Mouse (Mus musculus) forebrain, embryonic 12.5 days (tissue): ENCODE measurements around the gene Ttc28. TPM values are rescaled to one million over a fixed set of nuclear protein-coding genes. Genes with fewer than 3 reads are reported as not detected.

ENCODE experiments used
- ATAC-seq: fragments of 200-750 bp; cut with Nextera tagmentation; 2 replicates; pipeline ENCODE4 v1.8.0; 2017; ENCODE audit warnings: moderate TSS enrichment; ENCODE audit not compliant: low FRiP score
- H3K27ac ChIP-seq: fragments of 300-500 bp; sonication (generic); 2 replicates; pipeline ENCODE4 v1.5.1; 2016; ENCODE audit warnings: mild to moderate bottlenecking
- H3K27me3 ChIP-seq: fragments of 300-500 bp; sonication (generic); 2 replicates; pipeline ENCODE4 v1.6.1; 2016; ENCODE audit warnings: mild to moderate bottlenecking
- H3K36me3 ChIP-seq: fragments of 300-500 bp; sonication (generic); replicated peaks from 2 replicates; pipeline ENCODE4 v1.6.1; 2016; ENCODE audit warnings: mild to moderate bottlenecking
- H3K4me1 ChIP-seq: fragments of 300-500 bp; sonication (generic); 2 replicates; pipeline ENCODE4 v1.6.1; 2016
- H3K4me2 ChIP-seq: fragments of 300-500 bp; sonication (generic); 2 replicates; pipeline ENCODE4 v1.6.1; 2016; ENCODE audit warnings: mild to moderate bottlenecking, moderate library complexity
- H3K4me3 ChIP-seq: fragments of 300-500 bp; sonication (generic); replicated peaks from 2 replicates; pipeline ENCODE4 v1.5.1; 2016; ENCODE audit warnings: mild to moderate bottlenecking
- H3K9ac ChIP-seq: fragments of 300-500 bp; sonication (generic); 2 replicates; pipeline ENCODE4 v1.6.1; 2016; ENCODE audit warnings: mild to moderate bottlenecking
- H3K9me3 ChIP-seq: fragments of 300-500 bp; sonication (generic); 2 replicates; pipeline ENCODE4 v1.6.1; 2016
- WGBS: fragments of 180-500 bp; shearing (Covaris S2); methylation state at CpG from one replicate; pipeline ENCODE4 v1.1.7; 2016; 5-methylcytosine and 5-hydroxymethylcytosine counted together
- polyA plus RNA-seq: library from polyadenylated mRNA; unstranded; fragments of >200 nt; fragmentation: Nextera tagmentation; extraction: Ambion mirVana; gene quantifications from 2 replicates; pipeline ENCODE4 v1.2.1, GENCODE M21; 2016

Gene Ttc28
- polyA plus RNA-seq, 1 experiment from 2014 or later = 23.1 TPM

DNA sequence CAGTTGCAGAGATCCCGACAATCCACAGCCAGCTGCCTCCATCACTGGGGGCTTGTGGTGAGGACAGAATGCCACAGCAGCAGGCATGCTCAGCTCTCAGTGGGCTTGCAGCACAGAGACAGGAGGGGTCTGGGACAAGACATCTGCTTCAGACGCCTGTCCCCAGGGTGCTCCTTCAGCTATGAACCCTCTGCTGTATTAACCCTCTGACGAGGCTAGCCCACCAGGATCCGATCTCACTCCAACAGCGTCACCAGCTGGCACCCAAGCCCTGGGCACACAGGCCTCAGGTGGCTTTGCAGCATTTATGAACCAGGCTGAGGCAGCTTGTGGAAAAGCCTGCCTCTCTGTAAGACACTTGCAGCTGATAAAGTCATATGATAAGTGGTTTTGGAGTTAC, 339.4 kb downstream of the Ttc28 start:
- Histone ChIP-seq H3K4me3 (no peak overlapping the region), H3K9ac (no peak overlapping the region), H3K27ac (peak overlapping the region; percentile 96), H3K4me1 (peaks cover 79% of the 10 kb centered on the region), H3K36me3 (peaks cover 11% of the 10 kb centered on the region), H3K27me3 (peaks cover 10% of the 10 kb centered on the region), H3K4me2 (no peak overlapping the region), H3K9me3 (no peaks in the 10 kb centered on the region)
- no peak for ATAC-seq
- 73% methylated on average over 5 of the region's 5 CpGs for WGBS

- Histone ChIP-seq H3K27ac (peak overlapping the region; percentile 96), H3K9ac (peak overlapping the region; percentile 52), H3K36me3 (peaks cover 26% of the 10 kb centered on the region), H3K4me3 (no peak overlapping the region), H3K4me1 (peaks cover 61% of the 10 kb centered on the region), H3K4me2 (no peak overlapping the region), H3K9me3 (no peaks in the 10 kb centered on the region), H3K27me3 (peaks cover 15% of the 10 kb centered on the region)
- 7% methylated on average over 16 of the region's 16 CpGs for WGBS
- ATAC-seq = peak; percentile 88
Observed at GRCm38 (mm10) chr5:111220679-111221380, 341.2 kb downstream of the Ttc28 start.

DNA sequence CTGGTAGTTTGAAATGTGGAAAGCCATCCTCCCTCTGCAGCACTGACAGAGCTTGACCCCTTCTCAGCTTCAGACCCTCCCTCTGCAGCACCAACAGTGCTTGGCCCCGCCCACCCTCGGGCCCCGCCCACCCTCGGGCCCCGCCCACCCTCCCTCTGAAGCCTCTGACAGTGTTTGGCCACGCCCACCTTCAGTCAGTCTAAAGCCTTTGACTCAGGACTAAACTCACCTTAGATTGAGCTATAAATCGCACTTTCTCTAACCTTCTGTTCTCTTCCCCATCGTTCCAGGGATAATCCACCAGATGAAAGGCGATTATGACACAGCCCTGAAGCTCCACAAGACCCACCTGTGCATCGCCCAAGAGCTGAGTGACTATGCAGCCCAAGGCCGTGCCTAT, 343.2 kb downstream of the Ttc28 start:
- no peak overlapping the region for H3K4me2 ChIP-seq
- H3K4me1 ChIP-seq = peaks cover 64% of the 10 kb centered on the region
- peaks cover 33% of the 10 kb centered on the region for H3K36me3 ChIP-seq
- no peak overlapping the region for H3K27ac ChIP-seq
- no peak overlapping the region for H3K9ac ChIP-seq
- 51% methylated on average over 11 of the region's 11 CpGs for WGBS
- peaks cover 12% of the 10 kb centered on the region for H3K27me3 ChIP-seq
- no peak; the same call in 1 of the 2 replicates for ATAC-seq
- H3K9me3 ChIP-seq = no peaks in the 10 kb centered on the region
- no peak overlapping the region for H3K4me3 ChIP-seq

DNA sequence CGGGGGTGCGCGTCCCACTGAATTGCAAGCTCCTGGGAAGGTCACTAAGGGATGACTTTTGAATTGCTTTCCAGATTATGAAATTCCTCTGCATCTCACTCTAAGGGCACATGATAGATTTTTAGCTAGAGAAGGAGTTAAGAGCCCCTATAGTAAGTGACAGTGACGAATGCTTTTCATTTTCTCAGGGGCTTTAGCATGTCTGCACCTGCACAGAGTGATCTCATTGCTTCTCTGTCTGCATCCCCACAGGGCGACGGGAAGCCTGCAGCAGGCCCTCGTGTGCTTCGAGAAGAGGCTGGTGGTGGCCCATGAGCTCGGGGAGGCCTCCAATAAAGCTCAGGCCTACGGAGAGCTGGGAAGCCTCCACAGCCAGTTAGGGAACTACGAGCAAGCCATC, 345.7 kb downstream of the Ttc28 start:
- Histone ChIP-seq H3K27ac (peak overlapping the region; percentile 26; the same call in 1 of the 2 replicates), H3K27me3 (peaks cover 12% of the 10 kb centered on the region; the same call in 1 of the 2 replicates), H3K4me3 (no peak overlapping the region), H3K4me1 (peaks cover 66% of the 10 kb centered on the region), H3K4me2 (no peak overlapping the region), H3K9me3 (no peaks in the 10 kb centered on the region), H3K9ac (no peak overlapping the region), H3K36me3 (peaks cover 44% of the 10 kb centered on the region)
- no peak for ATAC-seq
- WGBS = 89% methylated on average over 11 of the region's 11 CpGs

- no peak overlapping the region for H3K9ac ChIP-seq
- no peak overlapping the region for H3K27ac ChIP-seq
Observed at GRCm38 (mm10) chr5:111226486-111226885, 346.9 kb downstream of the Ttc28 start.

GRCm38 (mm10) chr5:111227850-111228249, 348.2 kb downstream of the Ttc28 start:
- Histone ChIP-seq H3K4me1 (peaks cover 65% of the 10 kb centered on the region), H3K27me3 (peaks cover 12% of the 10 kb centered on the region; the same call in 1 of the 2 replicates), H3K27ac (no peak overlapping the region; the same call in 1 of the 2 replicates), H3K9ac (no peak overlapping the region), H3K4me3 (no peak overlapping the region), H3K4me2 (no peak overlapping the region), H3K9me3 (no peaks in the 10 kb centered on the region), H3K36me3 (peaks cover 54% of the 10 kb centered on the region)
- 70% methylated on average over 5 of the region's 5 CpGs for WGBS
- ATAC-seq = no peak

More at GRCm38 (mm10) chr5:111226486-111226885, 346.9 kb downstream of the Ttc28 start:
- Histone ChIP-seq H3K9me3 (no peaks in the 10 kb centered on the region), H3K36me3 (peaks cover 51% of the 10 kb centered on the region), H3K4me1 (peaks cover 65% of the 10 kb centered on the region), H3K4me2 (no peak overlapping the region), H3K27me3 (peaks cover 12% of the 10 kb centered on the region; the same call in 1 of the 2 replicates), H3K4me3 (no peak overlapping the region)
- no peak for ATAC-seq
- WGBS = 89% methylated on average over 10 of the region's 10 CpGs

GRCm38 (mm10) chr5:111228302-111229040, 348.9 kb downstream of the Ttc28 start:
- ATAC-seq = peak; percentile 49; the same call in 1 of the 2 replicates
- Histone ChIP-seq H3K36me3 (peaks cover 48% of the 10 kb centered on the region), H3K4me3 (no peak overlapping the region), H3K27me3 (peaks cover 12% of the 10 kb centered on the region; the same call in 1 of the 2 replicates), H3K27ac (peak overlapping the region; percentile 51), H3K4me2 (no peak overlapping the region), H3K9me3 (no peaks in the 10 kb centered on the region), H3K4me1 (peaks cover 69% of the 10 kb centered on the region), H3K9ac (no peak overlapping the region)
- 50% methylated on average over 14 of the region's 14 CpGs for WGBS

DNA sequence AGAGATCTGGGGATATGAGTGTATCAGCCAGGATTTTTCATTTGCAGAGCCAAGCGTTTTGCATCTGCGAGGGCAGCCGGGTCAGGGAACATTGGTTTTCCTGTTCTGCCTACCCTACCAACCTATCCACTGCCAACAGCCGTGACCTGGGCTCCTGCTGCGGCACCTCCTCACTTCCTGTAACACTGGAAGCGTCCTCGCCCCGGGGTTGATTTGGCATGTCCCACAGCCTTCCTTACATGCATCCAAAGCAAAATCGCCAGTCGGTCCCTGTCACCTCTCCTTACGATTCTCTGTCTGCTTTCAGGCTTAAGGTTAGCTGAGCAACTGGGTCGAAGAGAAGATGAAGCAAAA, 349.4 kb downstream of the Ttc28 start:
- Histone ChIP-seq H3K36me3 (peaks cover 43% of the 10 kb centered on the region), H3K4me1 (peaks cover 69% of the 10 kb centered on the region), H3K4me3 (no peak overlapping the region), H3K27me3 (peaks cover 9% of the 10 kb centered on the region; the same call in 1 of the 2 replicates), H3K9me3 (no peaks in the 10 kb centered on the region), H3K9ac (no peak overlapping the region), H3K4me2 (no peak overlapping the region), H3K27ac (peak overlapping the region; percentile 51)
- WGBS = 80% methylated on average over 12 of the region's 12 CpGs
- ATAC-seq = no peak

- no peak overlapping the region for H3K27ac ChIP-seq
- H3K4me1 ChIP-seq = peaks cover 74% of the 10 kb centered on the region
Observed at GRCm38 (mm10) chr5:111229671-111230070, 350.1 kb downstream of the Ttc28 start.

GRCm38 (mm10) chr5:111231044-111231443, 351.4 kb downstream of the Ttc28 start:
- Histone ChIP-seq H3K36me3 (peaks cover 36% of the 10 kb centered on the region), H3K27ac (peak overlapping the region; percentile 5; the same call in 1 of the 2 replicates), H3K4me1 (peaks cover 80% of the 10 kb centered on the region), H3K9ac (no peak overlapping the region), H3K4me3 (no peak overlapping the region), H3K9me3 (no peaks in the 10 kb centered on the region), H3K27me3 (no peaks in the 10 kb centered on the region), H3K4me2 (no peak overlapping the region)
- peak; percentile 65 for ATAC-seq
- 67% methylated on average over 13 of the region's 13 CpGs for WGBS

More at GRCm38 (mm10) chr5:111229671-111230070, 350.1 kb downstream of the Ttc28 start:
- Histone ChIP-seq H3K27me3 (peaks cover 6% of the 10 kb centered on the region; the same call in 1 of the 2 replicates), H3K36me3 (peaks cover 37% of the 10 kb centered on the region), H3K9me3 (no peaks in the 10 kb centered on the region), H3K4me3 (no peak overlapping the region), H3K4me2 (no peak overlapping the region), H3K9ac (no peak overlapping the region)
- WGBS = 57% methylated on average over 3 of the region's 3 CpGs
- ATAC-seq = no peak

DNA sequence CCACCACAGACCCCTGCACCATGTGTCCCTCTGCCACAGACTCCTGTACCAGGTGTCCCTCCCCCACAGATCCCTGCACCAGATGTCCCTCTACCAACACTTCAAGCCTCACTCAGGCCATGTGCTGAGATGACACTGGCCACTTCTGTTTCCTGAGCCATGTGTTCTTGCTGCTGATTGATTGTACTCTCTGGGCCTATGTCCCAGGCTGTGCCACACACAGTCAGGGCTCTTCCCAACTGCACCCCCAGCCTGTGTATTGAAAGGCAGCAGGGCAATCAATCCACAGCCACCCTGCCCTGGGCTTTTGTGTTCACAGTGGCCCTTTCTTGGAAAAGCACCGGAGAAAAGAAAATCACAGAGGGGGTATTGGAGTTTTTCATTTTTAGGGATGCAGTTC, 352.2 kb downstream of the Ttc28 start:
- peaks cover 74% of the 10 kb centered on the region for H3K4me1 ChIP-seq
- no peaks in the 10 kb centered on the region for H3K27me3 ChIP-seq
- H3K36me3 ChIP-seq = peaks cover 32% of the 10 kb centered on the region
- no peak overlapping the region for H3K27ac ChIP-seq
- no peaks in the 10 kb centered on the region for H3K9me3 ChIP-seq
- no peak overlapping the region for H3K4me2 ChIP-seq
- peak; percentile 40; the same call in 1 of the 2 replicates for ATAC-seq
- H3K4me3 ChIP-seq = no peak overlapping the region
- H3K9ac ChIP-seq = no peak overlapping the region
- 28% methylated on average over 1 of the region's 1 CpGs for WGBS

GRCm38 (mm10) chr5:111233022-111233709, 353.6 kb downstream of the Ttc28 start:
- H3K9me3 ChIP-seq = no peaks in the 10 kb centered on the region
- no peaks in the 10 kb centered on the region for H3K27me3 ChIP-seq
- H3K36me3 ChIP-seq = peaks cover 40% of the 10 kb centered on the region
- no peak overlapping the region for H3K4me2 ChIP-seq
- no peak overlapping the region for H3K9ac ChIP-seq
- H3K4me3 ChIP-seq = no peak overlapping the region
- 76% methylated on average over 24 of the region's 24 CpGs for WGBS
- H3K27ac ChIP-seq = no peak overlapping the region
- H3K4me1 ChIP-seq = peaks cover 60% of the 10 kb centered on the region
- no peak for ATAC-seq
